Mouse (Mus musculus) embryonic facial prominence, embryonic 11.5 days (tissue): ENCODE data around the gene Trafd1. TPM values are rescaled to one million over a fixed set of nuclear protein-coding genes. Genes with fewer than 3 reads are reported as not detected.

Experiments used
- ATAC-seq: fragments of 200-750 bp; cut with Nextera tagmentation; replicated peaks from 2 replicates; pipeline ENCODE4 v1.8.0; 2017; ENCODE audit warnings: low read depth; ENCODE audit not compliant: insufficient number of reproducible peaks, low FRiP score, low TSS enrichment
- DNase-seq: peaks from one replicate; pipeline ENCODE4 v3.0.0-alpha.2; 2015; ENCODE audit warnings: low spot score
- H3K27ac ChIP-seq: fragments of 300-500 bp; sonication (generic); replicated peaks from 2 replicates; pipeline ENCODE4 v1.5.1; 2014; ENCODE audit warnings: mild to moderate bottlenecking, low read depth, low read length, control low read depth
- H3K27me3 ChIP-seq: fragments of 300-500 bp; sonication (generic); 2 replicates; pipeline ENCODE4 v1.6.1; 2014; ENCODE audit warnings: mild to moderate bottlenecking, low read length, moderate library complexity, mixed read lengths; ENCODE audit not compliant: control insufficient read depth, insufficient read depth
- H3K36me3 ChIP-seq: fragments of 300-500 bp; sonication (generic); replicated peaks from 2 replicates; pipeline ENCODE4 v1.6.1; 2014; ENCODE audit warnings: low read depth, mild to moderate bottlenecking, low read length, moderate library complexity, mixed read lengths; ENCODE audit not compliant: control insufficient read depth, insufficient read depth
- H3K4me1 ChIP-seq: fragments of 300-500 bp; sonication (generic); 2 replicates; pipeline ENCODE4 v1.6.1; 2014; ENCODE audit warnings: low read length, mixed read lengths; ENCODE audit not compliant: control insufficient read depth, insufficient read depth
- H3K4me2 ChIP-seq: fragments of 300-500 bp; sonication (generic); 2 replicates; pipeline ENCODE4 v1.6.1; 2014; ENCODE audit warnings: low read depth, mild to moderate bottlenecking, control low read depth, low read length, moderate library complexity
- H3K4me3 ChIP-seq: fragments of 300-500 bp; sonication (generic); 2 replicates; pipeline ENCODE4 v1.5.1; 2014; ENCODE audit warnings: low read depth, low read length, control low read depth
- H3K9ac ChIP-seq: fragments of 300-500 bp; sonication (generic); replicated peaks from 2 replicates; pipeline ENCODE4 v1.6.1; 2014; ENCODE audit warnings: mild to moderate bottlenecking, control low read depth, low read length
- H3K9me3 ChIP-seq: fragments of 300-500 bp; sonication (generic); replicated peaks from 2 replicates; pipeline ENCODE4 v1.6.1; 2016; ENCODE audit warnings: mild to moderate bottlenecking, low read length, inconsistent platforms, mixed read lengths; ENCODE audit not compliant: control insufficient read depth
- WGBS: fragments of 180-500 bp; shearing (Covaris S2); extraction: QIAGEN DNeasy Blood & Tissue Kit; methylation state at CpG from one replicate; pipeline ENCODE4 v1.1.7; 2014; 5-methylcytosine and 5-hydroxymethylcytosine counted together
- polyA plus RNA-seq: library from polyadenylated mRNA; unstranded; fragments of >200 nt; fragmentation: Nextera tagmentation; extraction: Ambion mirVana; gene quantifications from 2 replicates; pipeline ENCODE4 v1.2.1, GENCODE M21; 2014

Trafd1 gene
- polyA plus RNA-seq: 62.1 and 69.5 TPM in 2 replicates

DNA sequence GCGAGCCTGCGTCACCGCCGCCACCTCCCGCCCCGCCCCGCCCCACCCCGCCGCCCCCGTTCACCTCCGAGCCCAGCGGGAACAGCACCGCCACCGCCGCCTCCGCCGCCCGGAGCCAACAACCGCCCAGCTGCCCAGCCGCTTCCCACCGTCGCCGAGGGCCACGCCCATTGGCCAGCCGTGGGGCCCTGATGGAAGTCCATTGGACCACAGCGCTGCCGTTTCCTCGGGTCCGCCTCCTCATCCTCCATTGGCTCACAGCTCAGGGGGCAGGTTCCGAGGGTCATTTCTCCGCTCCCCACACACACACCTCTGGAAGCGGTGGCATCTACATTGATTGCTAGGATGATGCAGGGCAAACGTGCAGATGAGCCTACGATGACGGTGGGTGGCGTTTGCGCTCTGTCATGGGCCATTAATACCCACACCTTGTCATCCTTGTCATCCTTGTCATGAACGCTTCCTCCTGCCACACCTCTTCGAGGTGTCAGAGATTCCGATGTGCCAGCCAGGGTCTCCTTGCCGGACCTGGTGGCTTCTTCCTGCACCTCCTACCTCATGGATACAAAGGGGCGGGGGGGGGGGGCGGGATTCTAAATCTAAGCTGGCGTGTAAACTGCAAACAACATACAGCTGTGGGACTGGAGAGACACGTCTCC lies at the start of gene Trafd1:
TSS of gene Trafd1 (minus strand) at position 172 of the 659 bp plus-strand sequence.
- Histone ChIP-seq H3K9me3 (no peaks in the 10 kb centered on the region), H3K27me3 (no peaks in the 10 kb centered on the region), H3K9ac (peak within 1 kb of the TSS; percentile 83), H3K4me1 (no peaks in the 10 kb centered on the region), H3K36me3 (peaks cover 3% of the 10 kb centered on the region), H3K4me3 (peak within 1 kb of the TSS; percentile 76), H3K4me2 (peak within 1 kb of the TSS; percentile 78), H3K27ac (peak within 1 kb of the TSS; percentile 62)
- 1% methylated on average over 36 of the region's 45 CpGs for WGBS
- DNase-seq: peak; percentile 97
- ATAC-seq: peak; percentile 94

DNA sequence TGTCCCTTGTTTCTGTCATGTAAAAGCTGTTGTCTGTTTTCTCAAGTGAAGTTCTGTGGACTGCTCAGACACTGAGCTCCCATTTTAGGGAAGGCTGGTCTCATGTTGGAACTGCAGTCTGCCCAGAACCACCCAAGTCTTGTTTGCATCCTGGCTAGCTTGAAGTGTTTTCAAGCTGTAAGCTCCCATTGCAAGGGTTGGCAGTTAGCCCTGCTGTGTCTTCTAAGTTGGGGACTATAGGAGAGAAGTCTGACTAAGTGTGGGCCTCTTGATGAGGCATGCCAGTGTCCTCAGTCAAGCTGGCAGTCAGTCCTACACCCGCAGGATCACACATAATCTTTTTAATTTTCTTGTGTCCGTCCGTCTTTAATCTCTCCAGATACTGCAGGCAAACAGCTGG lies 43.5 kb upstream of the Trafd1 start:
- Histone ChIP-seq H3K4me1 (no peaks in the 10 kb centered on the region), H3K4me2 (no peak overlapping the region), H3K36me3 (peaks cover 12% of the 10 kb centered on the region), H3K9me3 (no peaks in the 10 kb centered on the region), H3K27ac (no peak overlapping the region), H3K4me3 (no peak overlapping the region), H3K27me3 (no peaks in the 10 kb centered on the region), H3K9ac (no peak overlapping the region)
- ATAC-seq: no peak
- DNase-seq: no peak
- 86% methylated on average over 3 of the region's 3 CpGs for WGBS

DNA sequence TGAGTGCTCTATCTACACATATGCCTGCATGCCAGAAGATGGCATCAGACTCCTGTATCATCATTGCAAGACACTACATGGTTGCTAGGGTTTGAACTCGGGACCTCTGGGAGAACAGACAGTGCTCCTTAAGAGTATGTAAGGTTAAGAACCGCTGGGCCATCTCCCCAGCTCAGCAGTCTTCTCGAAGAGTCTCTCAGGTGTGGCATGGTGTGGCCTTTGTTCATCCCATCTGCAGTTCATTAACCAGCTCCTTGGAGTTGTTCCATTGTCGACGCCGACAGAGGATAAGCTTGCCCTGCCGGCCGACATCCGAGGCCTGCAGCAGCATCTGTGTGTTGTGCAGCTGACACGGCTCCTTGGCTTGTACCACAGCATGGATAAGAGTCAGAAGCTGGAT lies 37.9 kb upstream of the Trafd1 start:
- Histone ChIP-seq H3K4me2 (no peak overlapping the region), H3K4me1 (no peaks in the 10 kb centered on the region), H3K36me3 (peaks cover 14% of the 10 kb centered on the region), H3K9me3 (no peaks in the 10 kb centered on the region), H3K27ac (no peak overlapping the region), H3K27me3 (no peaks in the 10 kb centered on the region), H3K9ac (no peak overlapping the region), H3K4me3 (no peak overlapping the region)
- ATAC-seq (no peak), DNase-seq (no peak)
- 78% methylated on average over 10 of the region's 10 CpGs for WGBS

DNA sequence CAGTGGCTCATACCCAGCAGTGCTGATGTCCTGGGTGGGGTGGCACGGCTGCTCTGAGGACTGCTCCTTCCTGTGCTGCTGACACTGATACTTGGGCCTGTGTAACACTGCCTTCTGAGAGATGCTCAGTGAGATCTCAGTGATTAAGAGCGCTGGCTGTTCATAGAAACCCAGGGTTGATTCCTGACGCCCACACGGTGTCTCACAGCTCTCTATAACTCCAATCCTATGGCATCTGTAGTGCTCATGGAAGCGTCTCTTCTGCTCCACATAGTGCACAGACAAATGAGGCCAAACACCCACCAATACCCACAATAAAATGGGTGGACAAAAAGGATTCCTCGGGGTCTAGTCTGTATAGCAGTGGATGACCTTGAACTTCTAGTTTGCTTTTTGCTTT lies 37.4 kb upstream of the Trafd1 start:
- DNase-seq (no peak), ATAC-seq (no peak)
- Histone ChIP-seq H3K4me2 (no peak overlapping the region), H3K9ac (no peak overlapping the region), H3K4me3 (no peak overlapping the region), H3K27ac (no peak overlapping the region), H3K9me3 (no peaks in the 10 kb centered on the region), H3K27me3 (no peaks in the 10 kb centered on the region), H3K36me3 (peaks cover 19% of the 10 kb centered on the region), H3K4me1 (no peaks in the 10 kb centered on the region)
- 93% methylated on average over 6 of the region's 6 CpGs for WGBS

DNA sequence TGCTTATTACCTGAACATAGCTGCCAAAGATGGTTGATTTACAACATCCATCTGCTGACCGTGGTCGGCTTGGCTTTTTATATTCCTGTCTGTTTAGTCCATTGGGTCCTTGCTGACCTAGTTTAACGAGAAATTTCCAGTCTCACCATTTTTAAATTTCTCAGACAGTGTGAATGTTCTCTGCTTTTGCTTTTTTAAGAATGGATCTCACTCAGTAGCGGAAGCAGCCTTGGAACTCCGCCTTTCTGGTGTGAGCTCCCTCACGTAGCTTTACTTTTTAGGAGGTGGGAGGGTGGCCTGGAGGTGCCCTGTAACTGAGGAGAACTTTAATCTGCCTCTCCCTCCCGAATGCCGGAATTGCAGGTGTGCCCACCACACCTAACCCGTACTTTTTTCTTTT lies 35.3 kb upstream of the Trafd1 start:
- H3K4me2 ChIP-seq: no peak overlapping the region
- WGBS: 92% methylated on average over 9 of the region's 9 CpGs
- ATAC-seq (no peak), DNase-seq (no peak)
- no peaks in the 10 kb centered on the region for H3K27me3 ChIP-seq
- no peak overlapping the region for H3K9ac ChIP-seq
- no peak overlapping the region for H3K27ac ChIP-seq
- no peaks in the 10 kb centered on the region for H3K9me3 ChIP-seq
- H3K4me1 ChIP-seq: no peaks in the 10 kb centered on the region
- H3K36me3 ChIP-seq: peaks cover 22% of the 10 kb centered on the region
- H3K4me3 ChIP-seq: no peak overlapping the region

DNA sequence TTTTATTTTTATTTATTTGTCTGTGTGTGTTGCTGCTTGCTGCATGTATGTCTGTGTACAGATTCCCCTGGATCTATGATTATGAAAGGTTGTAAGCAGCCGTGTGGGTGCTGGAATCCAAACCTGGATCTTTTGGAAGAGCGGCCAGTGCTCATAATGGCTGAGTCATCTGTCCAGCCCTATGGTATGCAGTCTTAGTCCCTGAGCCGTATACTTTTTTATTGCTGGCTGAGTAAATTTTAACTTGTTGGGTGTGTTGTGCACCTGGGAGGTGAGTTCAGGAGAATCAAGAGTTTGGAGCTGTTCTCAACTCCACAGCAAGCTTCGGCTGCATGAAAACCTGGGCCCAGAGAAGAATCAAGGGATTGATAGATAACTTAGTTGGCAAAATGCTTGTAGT lies 25.5 kb upstream of the Trafd1 start:
- no peak overlapping the region for H3K4me2 ChIP-seq
- no peaks in the 10 kb centered on the region for H3K27me3 ChIP-seq
- no peak overlapping the region for H3K4me3 ChIP-seq
- no peak overlapping the region for H3K9ac ChIP-seq
- ATAC-seq (no peak), DNase-seq (no peak)
- H3K9me3 ChIP-seq: no peaks in the 10 kb centered on the region
- peaks cover 8% of the 10 kb centered on the region for H3K36me3 ChIP-seq
- WGBS: 96% methylated on average over 4 of the region's 4 CpGs
- H3K27ac ChIP-seq: no peak overlapping the region
- no peaks in the 10 kb centered on the region for H3K4me1 ChIP-seq

DNA sequence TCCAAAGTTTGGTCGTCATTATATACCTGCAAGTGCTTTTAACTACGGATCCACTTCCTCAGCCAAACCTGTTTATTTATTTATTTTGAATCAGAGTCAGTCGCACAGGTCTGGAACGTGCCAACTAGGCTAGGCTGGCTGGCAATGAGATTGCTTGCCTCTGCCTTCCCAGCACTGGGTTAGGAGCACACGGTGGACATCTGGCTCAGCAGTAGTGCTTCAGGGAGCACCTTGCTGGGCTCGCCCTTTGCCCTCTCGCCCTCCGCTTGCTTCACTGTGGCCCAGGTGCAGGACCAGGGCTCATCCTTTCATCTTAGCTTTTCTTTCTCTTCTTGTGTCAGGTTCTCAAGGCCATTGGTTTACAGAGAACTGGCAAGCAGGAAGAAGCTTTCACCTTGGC lies 22.4 kb upstream of the Trafd1 start:
- H3K27me3 ChIP-seq: no peaks in the 10 kb centered on the region
- no peak overlapping the region for H3K4me3 ChIP-seq
- no peaks in the 10 kb centered on the region; the same call in 1 of the 2 replicates for H3K36me3 ChIP-seq
- 86% methylated on average over 8 of the region's 8 CpGs for WGBS
- H3K9me3 ChIP-seq: no peaks in the 10 kb centered on the region
- DNase-seq: no peak
- no peaks in the 10 kb centered on the region for H3K4me1 ChIP-seq
- H3K27ac ChIP-seq: no peak overlapping the region
- no peak for ATAC-seq
- no peak overlapping the region for H3K4me2 ChIP-seq
- H3K9ac ChIP-seq: no peak overlapping the region

DNA sequence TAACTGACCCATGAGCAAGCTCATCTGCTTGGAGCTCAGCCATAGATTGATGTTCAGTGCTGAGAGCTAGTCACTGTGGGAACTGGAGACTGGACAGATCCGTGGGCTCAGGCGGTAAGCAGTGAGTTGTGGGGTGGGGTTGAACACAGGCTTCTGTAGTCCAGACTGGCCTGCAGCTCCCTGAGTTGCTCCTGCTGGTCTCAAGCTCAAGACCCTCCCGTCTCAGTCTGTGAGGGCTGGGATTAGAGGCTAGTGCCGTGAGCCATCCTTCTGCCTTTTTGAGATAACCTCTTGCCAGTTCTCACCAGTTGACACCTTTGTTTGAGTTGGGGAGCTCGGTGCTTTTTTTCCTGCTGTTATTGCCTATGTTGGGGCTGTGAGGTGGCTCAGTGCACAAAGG lies 15.4 kb upstream of the Trafd1 start:
- Histone ChIP-seq H3K4me2 (no peak overlapping the region), H3K27me3 (no peaks in the 10 kb centered on the region), H3K4me3 (no peak overlapping the region), H3K27ac (no peak overlapping the region), H3K4me1 (no peaks in the 10 kb centered on the region; the same call in 1 of the 2 replicates), H3K9me3 (no peaks in the 10 kb centered on the region), H3K36me3 (no peaks in the 10 kb centered on the region), H3K9ac (no peak overlapping the region)
- DNase-seq (no peak), ATAC-seq (no peak)
- WGBS: 90% methylated on average over 5 of the region's 5 CpGs
